Mouse (Mus musculus) WW6 (cell line): ENCODE measurements around the gene Nf1.

Experiments
- DNase-seq: peaks from one replicate; pipeline ENCODE4 v3.0.0-alpha.2; 2013; ENCODE audit warnings: low read depth, low spot score

Gene Nf1

GRCm38 (mm10) chr11:79328060-79328459 lies 11.4 kb upstream of the Nf1 start:
- DNase-seq, result no peak

- no peak for DNase-seq
Observed at GRCm38 (mm10) chr11:79329585-79329984, 9.9 kb upstream of the Nf1 start.

GRCm38 (mm10) chr11:79335077-79335476 lies 4.4 kb upstream of the Nf1 start:
- DNase-seq, result no peak

DNA sequence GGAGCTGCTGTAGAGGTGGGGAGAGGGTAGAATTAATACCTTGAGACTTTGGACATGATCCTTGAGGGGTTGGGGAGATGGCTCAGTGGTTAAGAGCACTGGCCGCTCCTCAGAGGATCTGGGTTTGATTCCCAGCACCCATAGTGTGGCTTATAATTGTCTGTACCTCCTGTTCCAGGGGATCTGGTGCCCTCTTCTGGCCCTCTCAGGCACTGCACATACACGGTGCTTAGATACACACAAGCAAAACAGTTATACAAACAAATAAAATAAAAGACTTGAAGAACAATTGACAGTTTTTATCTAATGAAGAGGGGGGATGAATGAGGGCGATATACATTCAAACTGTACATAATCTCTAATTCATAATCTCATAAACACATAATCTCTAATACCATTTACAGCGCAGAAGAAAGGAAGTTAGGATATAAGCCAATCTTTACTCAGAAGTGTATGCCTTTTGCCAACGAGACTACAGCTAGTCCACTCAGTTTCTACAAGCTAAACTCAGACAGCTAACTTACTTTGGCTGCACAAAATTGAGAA lies 2.7 kb upstream of the Nf1 start:
- no peak for DNase-seq

GRCm38 (mm10) chr11:79338621-79339020 lies 872 bp upstream of the Nf1 start:
- DNase-seq, result no peak

DNA sequence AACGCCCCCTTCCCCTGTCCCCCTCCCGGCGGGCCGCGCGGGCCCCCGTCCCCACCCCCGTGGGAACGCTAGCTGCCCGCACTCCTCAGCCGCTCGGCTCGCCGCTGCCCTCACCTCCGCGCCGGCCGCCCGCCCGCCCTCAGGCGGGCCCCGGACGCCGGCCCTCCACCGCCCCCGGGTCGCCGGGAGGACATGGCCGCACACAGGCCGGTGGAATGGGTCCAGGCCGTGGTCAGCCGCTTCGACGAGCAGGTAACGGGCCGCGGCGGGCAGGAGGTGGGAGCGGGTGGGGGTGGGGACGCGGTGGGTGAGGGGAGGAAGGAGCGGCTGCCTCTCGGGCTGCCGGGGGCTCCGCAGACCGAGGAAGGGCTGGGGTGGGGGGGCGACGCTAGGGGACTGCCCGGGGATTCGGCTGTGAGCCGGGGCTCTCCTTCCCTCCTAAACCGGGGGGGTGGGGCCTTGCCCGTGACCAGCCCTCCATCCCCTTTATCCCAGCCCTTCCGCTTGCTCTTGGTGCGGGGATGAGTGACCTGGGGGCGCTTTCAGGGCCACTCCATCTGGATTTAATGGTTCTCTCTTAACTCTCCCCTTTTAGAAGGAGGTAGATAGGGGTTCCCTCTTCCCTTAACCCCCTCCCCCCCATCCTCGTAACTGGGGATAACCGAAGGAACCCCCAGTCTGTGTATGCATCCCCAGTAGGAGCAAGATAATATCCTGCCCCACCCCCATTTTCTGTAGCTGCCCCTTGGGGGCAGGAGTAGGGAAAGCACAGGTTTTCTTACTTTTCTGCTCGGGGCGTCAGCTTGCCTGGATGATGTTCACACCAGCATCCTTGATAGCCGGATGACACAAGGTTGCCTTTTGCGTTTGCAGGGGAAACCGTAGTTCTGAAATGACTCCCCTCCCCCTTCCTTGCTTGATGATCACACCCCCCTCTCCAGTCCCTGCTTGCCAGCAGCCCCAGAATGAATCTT lies 602 bp downstream of the Nf1 start:
- DNase-seq, result no peak

DNA sequence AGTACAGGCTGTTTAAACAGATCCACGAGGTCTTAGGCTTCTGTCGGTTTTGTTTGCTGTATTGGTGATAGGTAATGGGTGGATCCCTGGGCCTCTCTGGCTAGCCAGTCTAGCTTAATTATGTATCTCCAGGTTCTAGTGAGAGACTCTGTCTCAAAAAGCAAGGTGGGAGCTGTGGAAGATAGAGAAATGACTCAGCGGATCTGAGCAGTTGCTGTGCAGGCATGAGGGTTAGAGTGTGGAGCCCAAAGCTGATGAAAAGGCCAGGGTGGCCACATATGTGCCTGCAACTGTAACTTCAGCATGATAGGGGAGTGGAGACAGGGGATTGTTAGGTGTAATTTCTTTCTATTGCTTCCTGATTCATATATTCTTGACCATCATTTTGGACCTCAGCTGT lies 17.5 kb downstream of the Nf1 start:
- no peak for DNase-seq

DNA sequence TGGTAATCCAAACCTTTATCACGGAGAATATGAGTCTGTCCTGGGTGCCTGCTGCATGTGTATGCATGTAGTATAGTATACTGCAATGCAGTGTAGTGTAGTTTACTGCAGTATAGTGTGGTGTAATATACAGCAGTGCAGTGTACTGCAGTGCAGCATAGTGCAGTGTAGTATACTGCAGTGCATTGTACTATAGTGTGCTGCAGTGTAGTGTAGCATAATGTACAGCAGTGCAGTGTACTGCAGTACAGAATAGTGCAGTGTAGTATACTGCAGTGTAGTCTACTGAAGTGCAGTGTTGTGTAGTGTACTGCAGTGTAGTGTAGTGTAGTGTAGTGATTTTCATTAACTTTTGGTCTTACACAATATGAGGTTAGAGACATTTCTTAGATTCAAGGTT lies 17.9 kb downstream of the Nf1 start:
- DNase-seq, result no peak

- DNase-seq, result peak; percentile 28
Observed at GRCm38 (mm10) chr11:79364956-79365355, 25.5 kb downstream of the Nf1 start.

- no peak for DNase-seq
Observed at GRCm38 (mm10) chr11:79366284-79366683, 26.8 kb downstream of the Nf1 start.

DNA sequence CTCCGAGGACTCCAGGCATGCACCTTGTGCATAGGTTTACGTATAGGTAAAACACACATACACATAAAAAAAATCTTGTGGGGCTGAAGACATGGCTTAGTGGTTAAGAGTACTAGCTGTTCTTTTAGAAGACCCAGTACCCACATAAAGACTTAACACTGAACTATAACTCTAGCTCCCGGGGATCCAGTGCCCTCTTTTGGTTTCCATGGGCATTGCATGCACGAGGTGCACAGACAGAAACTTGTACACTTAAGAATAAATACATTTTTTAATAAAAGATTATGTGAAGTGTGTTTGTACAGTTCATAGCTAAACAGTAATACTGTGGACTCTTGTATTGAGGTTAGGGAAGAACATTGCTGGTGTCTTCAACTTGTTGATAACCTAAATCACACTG lies 33.5 kb downstream of the Nf1 start:
- DNase-seq, result no peak

GRCm38 (mm10) chr11:79398336-79398735 lies 58.8 kb downstream of the Nf1 start:
- peak; percentile 50 for DNase-seq

DNA sequence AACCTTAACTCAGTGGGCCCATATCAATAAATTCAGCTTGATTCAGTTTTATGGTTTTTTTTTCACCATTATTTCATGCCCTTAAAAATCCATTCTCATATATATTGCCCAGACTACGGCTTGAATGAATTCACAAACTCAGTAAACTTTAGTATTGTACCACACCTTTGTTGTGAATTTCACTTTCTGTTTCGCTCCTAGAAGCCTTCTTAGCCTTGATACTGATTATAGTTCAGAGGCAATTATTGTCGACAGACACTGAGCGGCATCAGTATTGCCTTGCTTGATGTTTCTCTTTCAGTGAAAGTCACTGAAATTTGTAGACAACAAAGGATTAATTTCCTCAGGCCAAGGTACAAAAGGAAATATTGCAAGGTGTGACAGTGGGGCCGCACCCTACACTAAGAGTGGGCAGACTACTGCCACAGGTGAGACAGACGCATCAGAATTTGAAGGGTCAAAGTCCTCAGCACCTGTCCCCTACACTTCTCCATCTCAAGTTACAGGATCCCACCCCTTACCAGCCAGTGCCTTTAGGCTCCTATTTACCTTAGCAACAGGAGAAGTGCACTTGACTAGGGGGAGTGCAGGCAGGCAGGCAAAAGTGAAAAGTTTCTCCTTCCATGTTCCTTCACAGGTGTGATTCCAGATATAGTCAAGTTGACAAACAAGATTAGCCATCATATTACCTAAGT lies 64.3 kb downstream of the Nf1 start:
- DNase-seq, result no peak

DNA sequence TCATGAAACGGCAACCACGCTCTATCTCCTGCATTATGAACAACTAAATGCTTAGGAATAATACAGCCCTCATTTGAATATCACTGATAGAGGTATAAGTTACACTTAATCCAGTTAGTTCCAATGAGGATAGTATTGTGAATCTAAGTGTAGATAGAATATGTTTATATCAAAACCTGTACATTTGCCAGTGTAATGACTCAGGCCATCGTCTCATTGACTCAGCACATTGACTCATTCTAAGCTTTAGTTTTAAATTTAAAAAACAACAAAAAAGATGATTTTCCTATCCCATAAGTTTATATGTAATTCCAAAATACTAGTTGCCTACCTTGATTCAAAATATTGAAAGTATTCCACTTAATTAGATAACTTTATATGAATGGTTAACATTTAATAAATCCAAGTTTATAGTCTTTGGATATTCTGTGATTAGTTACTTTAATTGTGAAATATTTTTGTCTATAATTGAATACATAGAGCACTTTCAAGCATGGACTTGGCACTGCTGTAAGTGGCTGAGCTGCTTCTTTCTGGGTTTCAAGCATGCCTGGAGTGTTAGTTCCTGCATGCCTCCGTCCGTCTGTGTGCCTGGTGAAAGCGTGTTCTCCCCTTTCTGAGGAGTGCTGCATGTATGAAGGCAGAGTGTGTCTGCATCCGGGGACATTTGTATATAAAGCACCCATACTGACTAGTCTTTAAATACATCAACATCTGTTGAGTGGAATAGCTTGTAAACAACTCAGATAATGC lies 74.4 kb downstream of the Nf1 start:
- DNase-seq, result no peak

DNA sequence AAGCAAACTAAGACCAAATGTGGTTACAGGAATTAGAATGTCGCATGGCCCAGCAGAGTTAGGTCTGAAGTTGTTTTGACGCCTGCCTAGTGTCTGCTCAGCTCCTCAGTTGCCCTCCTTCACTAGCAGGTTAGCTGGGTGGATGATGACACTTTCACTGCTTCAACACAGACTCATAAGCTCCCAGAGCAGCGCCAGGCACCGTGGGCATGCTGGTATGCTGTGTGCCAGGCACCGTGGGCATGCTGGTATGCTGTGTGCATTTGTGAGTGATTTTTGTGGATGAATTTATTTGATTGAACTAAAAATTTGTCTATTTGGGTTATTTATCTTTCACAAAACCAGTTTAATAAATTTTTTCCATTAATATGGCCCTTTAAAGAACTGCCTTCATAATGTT lies 83.0 kb downstream of the Nf1 start:
- DNase-seq, result no peak

- peak; percentile 34 for DNase-seq
Observed at GRCm38 (mm10) chr11:79426571-79426970, 87.1 kb downstream of the Nf1 start.

DNA sequence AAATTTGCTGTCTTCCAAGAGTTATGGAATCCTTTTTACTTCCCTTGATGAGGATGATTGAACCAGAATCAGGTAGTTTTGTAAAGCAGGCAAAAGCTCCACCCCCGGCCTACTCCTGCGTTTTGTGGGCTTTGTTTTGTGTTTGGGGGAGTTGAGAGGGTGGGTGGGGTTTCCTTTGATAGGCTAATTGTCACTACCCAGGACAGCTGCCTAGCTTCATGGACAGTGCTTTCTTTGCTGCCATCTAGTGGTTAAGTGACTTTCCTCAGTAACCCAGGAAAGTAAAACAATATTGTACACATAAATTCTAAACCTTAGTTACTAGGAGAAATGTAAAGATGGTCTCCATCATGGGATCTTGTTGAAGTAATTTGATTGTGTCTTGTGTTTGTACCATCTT lies 88.1 kb downstream of the Nf1 start:
- DNase-seq, result peak; percentile 70

DNA sequence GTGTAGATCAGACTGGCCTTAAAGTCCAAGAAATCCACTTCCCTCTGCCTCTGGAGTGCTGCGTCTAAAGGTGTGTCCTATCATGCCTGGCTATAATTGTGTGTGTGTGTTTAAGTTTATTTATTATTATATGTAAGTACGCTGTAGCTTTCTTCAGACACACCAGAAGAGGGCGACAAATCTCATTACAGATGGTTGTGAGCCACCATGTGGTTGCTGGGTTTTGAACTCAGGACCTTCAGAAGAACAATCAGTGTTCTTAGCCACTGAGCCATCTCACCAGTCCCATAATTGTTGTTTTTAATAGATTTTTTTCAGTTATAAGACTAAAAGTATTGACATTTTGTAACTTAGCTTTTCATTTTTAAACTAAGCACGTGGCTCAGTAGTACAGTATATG lies 95.8 kb downstream of the Nf1 start:
- no peak for DNase-seq

DNA sequence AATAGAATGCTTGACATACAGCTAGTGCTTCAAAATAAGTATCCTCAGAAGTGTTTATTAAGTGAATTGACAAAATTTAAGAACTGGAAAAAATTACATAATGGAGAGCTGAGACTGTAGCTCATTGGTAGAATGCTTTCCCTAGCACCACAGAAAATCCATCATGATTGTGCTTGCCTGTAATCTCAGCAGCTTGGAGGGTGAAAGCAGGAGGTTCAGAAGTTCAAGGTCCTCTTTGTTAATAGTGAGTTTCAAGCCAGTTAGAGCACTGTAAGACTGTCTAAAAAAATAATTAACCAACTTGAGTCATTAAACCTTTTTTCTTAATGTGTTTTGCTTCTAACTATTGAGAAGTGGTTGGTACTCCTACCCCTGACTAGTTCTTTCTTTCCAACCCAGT lies 108.9 kb downstream of the Nf1 start:
- DNase-seq, result no peak

GRCm38 (mm10) chr11:79452966-79453365 lies 113.5 kb downstream of the Nf1 start:
- DNase-seq, result no peak

- no peak for DNase-seq
Observed at GRCm38 (mm10) chr11:79457928-79458327, 118.4 kb downstream of the Nf1 start.

DNA sequence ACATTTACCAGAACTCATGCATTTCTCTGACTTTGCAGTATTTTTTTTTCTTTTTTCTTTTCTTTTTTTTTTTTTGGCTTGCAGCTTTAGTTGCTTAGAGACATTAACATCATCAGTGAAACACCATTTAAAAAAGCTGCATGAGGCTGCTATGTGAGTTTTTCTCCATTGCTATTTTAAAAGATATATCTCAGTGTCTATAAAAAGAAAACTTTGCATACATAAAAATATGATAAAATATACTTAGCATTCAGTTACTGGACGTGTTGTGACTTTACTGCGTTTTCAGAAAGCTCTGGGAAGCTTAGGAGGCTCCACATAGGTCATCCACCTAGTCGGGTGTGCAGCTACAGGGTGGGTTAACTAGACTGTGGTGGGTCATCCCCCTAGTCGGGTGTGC lies 120.4 kb downstream of the Nf1 start:
- DNase-seq, result no peak
